15 mouse cellular contexts compared by ENCODE assay signal in the genomic region with DNA sequence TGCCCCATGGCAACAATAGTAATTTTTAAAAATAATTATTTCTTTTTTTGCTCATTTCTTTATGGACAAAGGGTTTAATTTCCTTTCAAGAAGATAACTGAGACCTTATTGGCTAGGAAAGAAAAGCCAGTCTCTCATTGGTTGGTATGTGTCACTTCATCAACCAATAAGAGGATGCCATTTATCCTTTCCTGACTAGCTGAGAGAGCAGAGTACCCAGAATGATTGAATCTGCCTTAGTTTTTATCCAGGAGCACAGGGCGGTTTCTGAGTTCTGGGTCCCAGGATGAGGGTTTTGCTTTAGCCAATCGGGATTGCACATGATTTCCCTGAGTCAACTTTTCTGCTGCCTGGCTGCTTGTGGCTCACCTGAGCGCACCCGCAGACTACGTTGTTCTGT. TPM values are rescaled to one million over a fixed set of nuclear protein-coding genes. Genes with fewer than 3 reads are reported as not detected.
DNase-seq lines count a peak whose midpoint lies in the region; ATAC-seq lines count a peak whose summit lies in the region.
"Had no signal": no experiment of that assay in that cellular context is flagged by ENCODE, and none has a peak within 500 bp of the region (broad histone marks: within the 10 kb centered on the region; RNA-seq: fewer than 3 reads in every experiment).

No protein-coding gene starts in this region.

- no peak overlapping the region for H3K4me3 ChIP-seq in forebrain, embryonic 11.5 days (ENCODE audit: low read depth, low read length)
- peak overlapping the region; percentile 26; the same call in 1 of the 2 replicates for H3K4me3 ChIP-seq in hindbrain, embryonic 16.5 days (ENCODE audit: low read length)
- peak overlapping the region; percentile 58 for H3K4me3 ChIP-seq in neural tube, embryonic 14.5 days (ENCODE audit: low read depth, low read length)
- H3K4me3 ChIP-seq: erythroblast, embryonic 14.5 days; megakaryocyte, embryonic 14.5 days; stomach, embryonic 15.5 days had no signal

- peak overlapping the region; percentile 41; the same call in 1 of the 2 replicates for H3K4me2 ChIP-seq in forebrain, embryonic 11.5 days (ENCODE audit: low read depth, low read length, severe bottlenecking)
- H3K4me2 ChIP-seq in hindbrain, embryonic 16.5 days (ENCODE audit: low read length): peak overlapping the region; percentile 49
- H3K4me2 ChIP-seq in neural tube, embryonic 14.5 days (ENCODE audit: low read depth, low read length): peak overlapping the region; percentile 72
- H3K4me2 ChIP-seq: liver, embryonic 11.5 days; stomach, embryonic 15.5 days had no signal

- 83% methylated on average over 5 of the region's 5 CpGs for WGBS in forebrain, embryonic 11.5 days
- 61% methylated on average over 5 of the region's 5 CpGs for WGBS in hindbrain, embryonic 16.5 days
- WGBS in neural tube, embryonic 14.5 days: 55% methylated on average over 5 of the region's 5 CpGs

- H3K9ac ChIP-seq in forebrain, embryonic 11.5 days (ENCODE audit: low read length): no peak overlapping the region; the same call in 1 of the 2 replicates
- peak overlapping the region; percentile 31; the same call in 1 of the 2 replicates for H3K9ac ChIP-seq in hindbrain, embryonic 16.5 days (ENCODE audit: low read depth, low read length)
- no peak overlapping the region for H3K9ac ChIP-seq in neural tube, embryonic 14.5 days (replicated peaks; ENCODE audit: low read depth, low read length)
- H3K9ac ChIP-seq: stomach, embryonic 15.5 days had no signal

- no peak for ATAC-seq in forebrain, embryonic 11.5 days (replicated peaks; ENCODE audit: low FRiP score)
- no peak for ATAC-seq in hindbrain, embryonic 16.5 days
- ATAC-seq in neural tube, embryonic 14.5 days (ENCODE audit: low read depth): no peak
- ATAC-seq: CD4-positive, CD25-positive, alpha-beta regulatory T cell, adult 4 months had no signal

- peaks cover 2% of the 10 kb centered on the region; the same call in 1 of the 2 replicates for H3K27me3 ChIP-seq in forebrain, embryonic 11.5 days (ENCODE audit: control insufficient read depth, insufficient read depth, low read length)
- H3K27me3 ChIP-seq in hindbrain, embryonic 16.5 days (replicated peaks; ENCODE audit: control insufficient read depth, insufficient read depth, low read length): no peaks in the 10 kb centered on the region
- peaks cover 3% of the 10 kb centered on the region; the same call in 1 of the 2 replicates for H3K27me3 ChIP-seq in neural tube, embryonic 14.5 days (ENCODE audit: control insufficient read depth, insufficient read depth, low read length)

- peak; percentile 46 for DNase-seq in MN1 (ENCODE audit: low spot score)
- DNase-seq in forebrain, embryonic 11.5 days (ENCODE audit: low spot score): no peak
- DNase-seq in left cerebral cortex, postnatal 25 days (ENCODE audit: low spot score in 2 of 2): no peak
- DNase-seq in Muller cell, postnatal 12 days (ENCODE audit: inconsistent ontology term): no peak
- DNase-seq in right cerebral cortex, postnatal 25 days: no peak
- DNase-seq: adrenal gland, postnatal 36 days; cerebellum, adult 18-20 months; kidney, adult 8-10 months had no signal

- H3K4me1 ChIP-seq in forebrain, embryonic 11.5 days (replicated peaks; ENCODE audit: control insufficient read depth, insufficient read depth, low read length): peaks cover 37% of the 10 kb centered on the region
- peaks cover 41% of the 10 kb centered on the region for H3K4me1 ChIP-seq in hindbrain, embryonic 16.5 days (ENCODE audit: control insufficient read depth, insufficient read depth, low read depth, low read length)
- H3K4me1 ChIP-seq in neural tube, embryonic 14.5 days (ENCODE audit: control insufficient read depth, insufficient read depth, low read length): peaks cover 47% of the 10 kb centered on the region

- H3K36me3 ChIP-seq in forebrain, embryonic 11.5 days (ENCODE audit: control insufficient read depth, insufficient read depth, low read length): no peaks in the 10 kb centered on the region; the same call in 1 of the 2 replicates
- H3K36me3 ChIP-seq in hindbrain, embryonic 16.5 days (ENCODE audit: control insufficient read depth, insufficient read depth, low read length): no peaks in the 10 kb centered on the region
- no peaks in the 10 kb centered on the region for H3K36me3 ChIP-seq in neural tube, embryonic 14.5 days (ENCODE audit: control insufficient read depth, insufficient read depth, low read length)
- H3K36me3 ChIP-seq: stomach, embryonic 15.5 days had no signal

- peak overlapping the region; percentile 89; the same call in 1 of the 2 replicates for H3K27ac ChIP-seq in forebrain, embryonic 11.5 days (ENCODE audit: low read depth, low read length)
- peak overlapping the region; percentile 48 for H3K27ac ChIP-seq in hindbrain, embryonic 16.5 days (ENCODE audit: low read depth, low read length)
- H3K27ac ChIP-seq in neural tube, embryonic 14.5 days (ENCODE audit: low read depth, low read length): peak overlapping the region; percentile 71
- H3K27ac ChIP-seq: stomach, embryonic 15.5 days had no signal

- intact Hi-C loops in left cerebral cortex, postnatal 25 days (cut with DNase I): loop anchor here (10.0 kb wide), 1 partner anchor 301 kb away; no protein-coding TSS in a partner anchor

- no peaks in the 10 kb centered on the region for H3K9me3 ChIP-seq in forebrain, embryonic 11.5 days (ENCODE audit: control insufficient read depth, low read length)
- H3K9me3 ChIP-seq in hindbrain, embryonic 16.5 days (ENCODE audit: control insufficient read depth, low read length): no peaks in the 10 kb centered on the region
- H3K9me3 ChIP-seq in neural tube, embryonic 14.5 days (ENCODE audit: control insufficient read depth, low read length): no peaks in the 10 kb centered on the region
- H3K9me3 ChIP-seq: megakaryocyte, embryonic 14.5 days; stomach, embryonic 15.5 days had no signal

RNA-seq across cellular contexts. Expression of a gene that starts 10.2 kb away (rescaled TPM):
- polyA plus RNA-seq in forebrain, embryonic 11.5 days (2014; fragmentation: Nextera tagmentation; extraction: Ambion mirVana): 54.2 and 65.4 TPM in 2 replicates
- 57.7 and 65.3 TPM in 2 replicates for polyA plus RNA-seq in hindbrain, embryonic 16.5 days (2015; fragmentation: Nextera tagmentation; extraction: Ambion mirVana)
- polyA plus RNA-seq in neural tube, embryonic 14.5 days (2014; fragmentation: Nextera tagmentation; extraction: Ambion mirVana): 38.9 and 47.5 TPM in 2 replicates
- 10 to 100 TPM; 20.3 to 21.5 TPM for total RNA-seq in left cerebral cortex, postnatal 25 days (2021)

RNA-seq across cellular contexts. Expression of a gene that starts 27.8 kb away (rescaled TPM):
- 0.39 and 0.51 TPM in 2 replicates for polyA plus RNA-seq in forebrain, embryonic 11.5 days (2014; fragmentation: Nextera tagmentation; extraction: Ambion mirVana)
- 1.6 and 2.1 TPM in 2 replicates for polyA plus RNA-seq in hindbrain, embryonic 16.5 days (2015; fragmentation: Nextera tagmentation; extraction: Ambion mirVana)
- polyA plus RNA-seq in neural tube, embryonic 14.5 days (2014; fragmentation: Nextera tagmentation; extraction: Ambion mirVana): 0.77 and 1.3 TPM in 2 replicates
- total RNA-seq in left cerebral cortex, postnatal 25 days (2021): 1 to 10 TPM in 1 of 2 experiments, under 1 TPM in 1; 0.44 to 1.4 TPM

RNA-seq across cellular contexts. Expression of a gene that starts 38.3 kb away (rescaled TPM):
- 24.3 and 24.8 TPM in 2 replicates for polyA plus RNA-seq in forebrain, embryonic 11.5 days (2014; fragmentation: Nextera tagmentation; extraction: Ambion mirVana)
- 9.9 and 12.1 TPM in 2 replicates for polyA plus RNA-seq in hindbrain, embryonic 16.5 days (2015; fragmentation: Nextera tagmentation; extraction: Ambion mirVana)
- 12.9 and 14.9 TPM in 2 replicates for polyA plus RNA-seq in neural tube, embryonic 14.5 days (2014; fragmentation: Nextera tagmentation; extraction: Ambion mirVana)
- total RNA-seq in left cerebral cortex, postnatal 25 days (2021): 1 to 10 TPM; 5.4 to 5.9 TPM
